Mouse (Mus musculus) heart, embryonic 13.5 days (tissue): ENCODE results near the gene Nodal. TPM values are rescaled to one million over a fixed set of nuclear protein-coding genes. Genes with fewer than 3 reads are reported as not detected.

Experiments
- ATAC-seq: fragments of 200-750 bp; cut with Nextera tagmentation; 2 replicates; pipeline ENCODE4 v1.8.0; 2017; ENCODE audit warnings: moderate TSS enrichment; ENCODE audit not compliant: insufficient number of reproducible peaks, low FRiP score, low TSS enrichment; ENCODE audit errors: extremely low read depth
- H3K27ac ChIP-seq: fragments of 300-500 bp; sonication (generic); replicated peaks from 2 replicates; pipeline ENCODE4 v1.5.1; 2015; ENCODE audit warnings: moderate library complexity, mild to moderate bottlenecking, inconsistent platforms
- H3K27me3 ChIP-seq: fragments of 300-500 bp; sonication (generic); replicated peaks from 2 replicates; pipeline ENCODE4 v1.6.1; 2015; ENCODE audit warnings: mild to moderate bottlenecking, inconsistent platforms
- H3K36me3 ChIP-seq: fragments of 300-500 bp; sonication (generic); 2 replicates; pipeline ENCODE4 v1.6.1; 2015; ENCODE audit warnings: mild to moderate bottlenecking, inconsistent platforms
- H3K4me1 ChIP-seq: fragments of 300-500 bp; sonication (generic); 2 replicates; pipeline ENCODE4 v1.6.1; 2015; ENCODE audit warnings: inconsistent platforms
- H3K4me2 ChIP-seq: fragments of 300-500 bp; sonication (generic); 2 replicates; pipeline ENCODE4 v1.6.1; 2015; ENCODE audit warnings: inconsistent platforms, mild to moderate bottlenecking, moderate library complexity
- H3K4me3 ChIP-seq: fragments of 300-500 bp; sonication (generic); 2 replicates; pipeline ENCODE4 v1.5.1; 2015; ENCODE audit warnings: moderate library complexity, mild to moderate bottlenecking, inconsistent platforms
- H3K9ac ChIP-seq: fragments of 300-500 bp; sonication (generic); 2 replicates; pipeline ENCODE4 v1.6.1; 2015; ENCODE audit warnings: inconsistent platforms, mild to moderate bottlenecking, moderate library complexity
- H3K9me3 ChIP-seq: fragments of 300-500 bp; sonication (generic); 2 replicates; pipeline ENCODE4 v1.6.1; 2016; ENCODE audit warnings: inconsistent platforms
- WGBS: fragments of 180-500 bp; shearing (Covaris S2); methylation state at CpG from one replicate; pipeline ENCODE4 v1.1.7; 2015; ENCODE audit warnings: mixed read lengths; 5-methylcytosine and 5-hydroxymethylcytosine counted together
- polyA plus RNA-seq: library from polyadenylated mRNA; unstranded; fragments of >200 nt; fragmentation: Nextera tagmentation; extraction: Ambion mirVana; gene quantifications from 2 replicates; pipeline ENCODE4 v1.2.1, GENCODE M21; 2015

Nodal gene
- polyA plus RNA-seq, 1 experiment from 2014 or later = not detected

- no peak overlapping the region for H3K4me2 ChIP-seq
- 57% methylated on average over 2 of the region's 2 CpGs for WGBS
- H3K9ac ChIP-seq = no peak overlapping the region
- H3K27me3 ChIP-seq = peaks cover 61% of the 10 kb centered on the region
- peaks cover 26% of the 10 kb centered on the region for H3K4me1 ChIP-seq
- ATAC-seq = no peak
- no peak overlapping the region for H3K27ac ChIP-seq
- no peaks in the 10 kb centered on the region for H3K36me3 ChIP-seq
- no peak overlapping the region for H3K4me3 ChIP-seq
- no peaks in the 10 kb centered on the region for H3K9me3 ChIP-seq
Observed at GRCm38 (mm10) chr10:61417046-61417445, 726 bp upstream of the Nodal start.

GRCm38 (mm10) chr10:61418131-61418900 lies 544 bp downstream of the Nodal start:
- peak overlapping the region; percentile 73 for H3K9ac ChIP-seq
- H3K4me2 ChIP-seq = peak overlapping the region; percentile 86
- H3K4me1 ChIP-seq = peaks cover 20% of the 10 kb centered on the region
- WGBS = 1% methylated on average over 50 of the region's 50 CpGs
- no peak overlapping the region for H3K27ac ChIP-seq
- H3K27me3 ChIP-seq = peaks cover 70% of the 10 kb centered on the region
- no peak for ATAC-seq
- peak overlapping the region; percentile 56 for H3K4me3 ChIP-seq
- H3K36me3 ChIP-seq = no peaks in the 10 kb centered on the region
- no peaks in the 10 kb centered on the region for H3K9me3 ChIP-seq

GRCm38 (mm10) chr10:61419146-61419545 lies 1.4 kb downstream of the Nodal start:
- no peak overlapping the region for H3K9ac ChIP-seq
- H3K4me1 ChIP-seq = peaks cover 19% of the 10 kb centered on the region
- 5% methylated on average over 23 of the region's 24 CpGs for WGBS
- H3K36me3 ChIP-seq = no peaks in the 10 kb centered on the region
- peaks cover 71% of the 10 kb centered on the region for H3K27me3 ChIP-seq
- H3K4me3 ChIP-seq = peak overlapping the region; percentile 7; the same call in 1 of the 2 replicates
- H3K27ac ChIP-seq = no peak overlapping the region
- no peak for ATAC-seq
- no peaks in the 10 kb centered on the region for H3K9me3 ChIP-seq
- peak overlapping the region; percentile 86 for H3K4me2 ChIP-seq

- ATAC-seq = no peak
- no peaks in the 10 kb centered on the region for H3K36me3 ChIP-seq
- H3K9ac ChIP-seq = no peak overlapping the region
- WGBS = 61% methylated on average over 4 of the region's 4 CpGs
- no peak overlapping the region for H3K4me2 ChIP-seq
- H3K4me1 ChIP-seq = peaks cover 27% of the 10 kb centered on the region
- no peak overlapping the region for H3K4me3 ChIP-seq
- no peaks in the 10 kb centered on the region for H3K9me3 ChIP-seq
- no peak overlapping the region for H3K27ac ChIP-seq
- H3K27me3 ChIP-seq = peaks cover 71% of the 10 kb centered on the region
Observed at GRCm38 (mm10) chr10:61420011-61420410, 2.2 kb downstream of the Nodal start.

GRCm38 (mm10) chr10:61422861-61423260 lies 5.1 kb downstream of the Nodal start:
- Histone ChIP-seq H3K4me2 (no peak overlapping the region), H3K4me3 (no peak overlapping the region), H3K9me3 (no peaks in the 10 kb centered on the region), H3K4me1 (peaks cover 48% of the 10 kb centered on the region), H3K36me3 (no peaks in the 10 kb centered on the region), H3K27me3 (peaks cover 44% of the 10 kb centered on the region), H3K9ac (no peak overlapping the region), H3K27ac (no peak overlapping the region)
- WGBS = 86% methylated on average over 12 of the region's 12 CpGs
- no peak for ATAC-seq

GRCm38 (mm10) chr10:61423289-61423688 lies 5.5 kb downstream of the Nodal start:
- Histone ChIP-seq H3K4me1 (peaks cover 43% of the 10 kb centered on the region), H3K4me3 (no peak overlapping the region), H3K27me3 (peaks cover 40% of the 10 kb centered on the region), H3K36me3 (no peaks in the 10 kb centered on the region), H3K9ac (no peak overlapping the region), H3K4me2 (no peak overlapping the region), H3K9me3 (no peaks in the 10 kb centered on the region), H3K27ac (no peak overlapping the region)
- WGBS = 57% methylated on average over 10 of the region's 10 CpGs
- no peak for ATAC-seq

- H3K4me2 ChIP-seq = peak overlapping the region; percentile 50
- 29% methylated on average over 7 of the region's 7 CpGs for WGBS
- no peak overlapping the region for H3K4me3 ChIP-seq
- H3K4me1 ChIP-seq = peaks cover 33% of the 10 kb centered on the region
- H3K9me3 ChIP-seq = no peaks in the 10 kb centered on the region
- H3K9ac ChIP-seq = 0 out of 2 replicates have a peak overlapping the region, but pooled peaks have one; percentile 2
- no peak overlapping the region for H3K27ac ChIP-seq
- 0 out of 2 replicates have a peak, but pooled peaks have one; percentile 17 for ATAC-seq
- H3K27me3 ChIP-seq = peaks cover 27% of the 10 kb centered on the region
- peaks cover 6% of the 10 kb centered on the region for H3K36me3 ChIP-seq
Observed at GRCm38 (mm10) chr10:61424500-61424899, 6.7 kb downstream of the Nodal start.

GRCm38 (mm10) chr10:61425047-61425446 lies 7.3 kb downstream of the Nodal start:
- Histone ChIP-seq H3K4me2 (no peak overlapping the region), H3K9ac (no peak overlapping the region), H3K36me3 (peaks cover 11% of the 10 kb centered on the region), H3K27me3 (peaks cover 22% of the 10 kb centered on the region), H3K4me3 (no peak overlapping the region), H3K9me3 (no peaks in the 10 kb centered on the region), H3K4me1 (peaks cover 33% of the 10 kb centered on the region), H3K27ac (no peak overlapping the region)
- WGBS = 65% methylated on average over 2 of the region's 2 CpGs
- no peak for ATAC-seq

- WGBS = 28% methylated on average over 2 of the region's 2 CpGs
- Histone ChIP-seq H3K27me3 (peaks cover 11% of the 10 kb centered on the region), H3K4me3 (no peak overlapping the region), H3K9ac (no peak overlapping the region), H3K4me2 (no peak overlapping the region), H3K36me3 (peaks cover 24% of the 10 kb centered on the region), H3K27ac (peak overlapping the region; percentile 6; the same call in 1 of the 2 replicates), H3K9me3 (no peaks in the 10 kb centered on the region), H3K4me1 (peaks cover 33% of the 10 kb centered on the region)
- ATAC-seq = no peak
Observed at GRCm38 (mm10) chr10:61426251-61426757, 8.5 kb downstream of the Nodal start.

GRCm38 (mm10) chr10:61427951-61428350 lies 10.2 kb downstream of the Nodal start:
- H3K4me3 ChIP-seq = no peak overlapping the region
- H3K27ac ChIP-seq = no peak overlapping the region
- 88% methylated on average over 6 of the region's 6 CpGs for WGBS
- no peak for ATAC-seq
- peaks cover 33% of the 10 kb centered on the region for H3K4me1 ChIP-seq
- no peak overlapping the region for H3K4me2 ChIP-seq
- peaks cover 35% of the 10 kb centered on the region for H3K36me3 ChIP-seq
- no peaks in the 10 kb centered on the region for H3K9me3 ChIP-seq
- H3K9ac ChIP-seq = no peak overlapping the region
- peaks cover 5% of the 10 kb centered on the region; the same call in 1 of the 2 replicates for H3K27me3 ChIP-seq

- no peak overlapping the region for H3K27ac ChIP-seq
- peaks cover 39% of the 10 kb centered on the region for H3K36me3 ChIP-seq
- H3K4me3 ChIP-seq = no peak overlapping the region
- no peak for ATAC-seq
- no peak overlapping the region for H3K9ac ChIP-seq
- no peaks in the 10 kb centered on the region for H3K9me3 ChIP-seq
- peaks cover under 1% of the 10 kb centered on the region; the same call in 1 of the 2 replicates for H3K27me3 ChIP-seq
- 71% methylated on average over 4 of the region's 4 CpGs for WGBS
- H3K4me1 ChIP-seq = peaks cover 33% of the 10 kb centered on the region
- H3K4me2 ChIP-seq = no peak overlapping the region
Observed at GRCm38 (mm10) chr10:61428416-61428815, 10.6 kb downstream of the Nodal start.

GRCm38 (mm10) chr10:61429043-61429442 lies 11.3 kb downstream of the Nodal start:
- H3K4me1 ChIP-seq = peaks cover 31% of the 10 kb centered on the region
- peaks cover 46% of the 10 kb centered on the region for H3K36me3 ChIP-seq
- H3K4me3 ChIP-seq = no peak overlapping the region
- no peaks in the 10 kb centered on the region for H3K9me3 ChIP-seq
- no peak for ATAC-seq
- no peak overlapping the region for H3K4me2 ChIP-seq
- no peak overlapping the region for H3K27ac ChIP-seq
- WGBS = 89% methylated on average over 5 of the region's 5 CpGs
- H3K27me3 ChIP-seq = no peaks in the 10 kb centered on the region
- no peak overlapping the region for H3K9ac ChIP-seq
